14 mouse cellular contexts compared by ENCODE assay signal in genomic region chr7:29214236-29214635, GRCm38 (mm10). TPM values are rescaled to one million over a fixed set of nuclear protein-coding genes. Genes with fewer than 3 reads are reported as not detected.
A peak's percentile ranks its signal among the peaks of the same experiment; 100 is the strongest.
DNase-seq lines count a peak whose midpoint lies in the region; ATAC-seq and TF ChIP-seq lines count a peak whose summit lies in the region.
"Had no signal": no experiment of that assay in that cellular context is flagged by ENCODE, and none has a peak within 500 bp of the region (broad histone marks: within the 10 kb centered on the region; RNA-seq: fewer than 3 reads in every experiment).

No protein-coding gene starts in this region.

- intact Hi-C loops in left cerebral cortex, postnatal 14 days (cut with DNase I): no loop called here

- H3K27me3 ChIP-seq in kidney, embryonic 15.5 days: no peaks in the 10 kb centered on the region
- no peaks in the 10 kb centered on the region for H3K27me3 ChIP-seq in kidney, embryonic 14.5 days (ENCODE audit: control insufficient read depth, insufficient read depth, low read length)
- H3K27me3 ChIP-seq in embryonic facial prominence, embryonic 13.5 days: peaks cover 11% of the 10 kb centered on the region
- no peaks in the 10 kb centered on the region for H3K27me3 ChIP-seq in limb, embryonic 14.5 days (ENCODE audit: control insufficient read depth, insufficient read depth, low read length)

- H3K9me3 ChIP-seq in kidney, embryonic 15.5 days (replicated peaks): peaks cover 9% of the 10 kb centered on the region; the same call in 1 of the 2 replicates
- peaks cover 3% of the 10 kb centered on the region; the same call in 1 of the 2 replicates for H3K9me3 ChIP-seq in kidney, embryonic 14.5 days (ENCODE audit: control insufficient read depth, low read length)
- H3K9me3 ChIP-seq in embryonic facial prominence, embryonic 13.5 days: peaks cover 2% of the 10 kb centered on the region; the same call in 1 of the 2 replicates
- H3K9me3 ChIP-seq in limb, embryonic 14.5 days (ENCODE audit: control insufficient read depth, low read length): no peaks in the 10 kb centered on the region

- H3K4me2 ChIP-seq in kidney, embryonic 15.5 days: peak overlapping the region; percentile 66
- no peak overlapping the region for H3K4me2 ChIP-seq in kidney, embryonic 14.5 days (replicated peaks; ENCODE audit: low read depth, low read length)
- peak overlapping the region; percentile 54; the same call in 1 of the 2 replicates for H3K4me2 ChIP-seq in embryonic facial prominence, embryonic 13.5 days
- H3K4me2 ChIP-seq in limb, embryonic 14.5 days (replicated peaks; ENCODE audit: low read depth, low read length, severe bottlenecking): peak overlapping the region; percentile 40; the same call in 1 of the 2 replicates

- peaks cover 25% of the 10 kb centered on the region for H3K4me1 ChIP-seq in kidney, embryonic 15.5 days
- no peaks in the 10 kb centered on the region for H3K4me1 ChIP-seq in kidney, embryonic 14.5 days (ENCODE audit: control insufficient read depth, insufficient read depth, low read length)
- peaks cover 16% of the 10 kb centered on the region; the same call in 1 of the 2 replicates for H3K4me1 ChIP-seq in embryonic facial prominence, embryonic 13.5 days
- H3K4me1 ChIP-seq in limb, embryonic 14.5 days (ENCODE audit: control insufficient read depth, insufficient read depth, low read length): no peaks in the 10 kb centered on the region

- no peaks in the 10 kb centered on the region; the same call in 1 of the 2 replicates for H3K36me3 ChIP-seq in kidney, embryonic 15.5 days
- H3K36me3 ChIP-seq in kidney, embryonic 14.5 days (ENCODE audit: control insufficient read depth, insufficient read depth, low read length): no peaks in the 10 kb centered on the region
- no peaks in the 10 kb centered on the region; the same call in 1 of the 2 replicates for H3K36me3 ChIP-seq in embryonic facial prominence, embryonic 13.5 days
- no peaks in the 10 kb centered on the region for H3K36me3 ChIP-seq in limb, embryonic 14.5 days (ENCODE audit: control insufficient read depth, insufficient read depth, low read length)

- peak; percentile 36 for DNase-seq in R1 (ENCODE audit: low read depth, low spot score)
- no peak for DNase-seq in limb, embryonic 14.5 days (ENCODE audit: low spot score)
- no peak for DNase-seq in left cerebral cortex, adult 9 months (ENCODE audit: low spot score in 2 of 2)
- no peak for DNase-seq in left cerebral cortex, postnatal 14 days (ENCODE audit: low spot score in 2 of 2)
- DNase-seq: heart, adult 18-20 months; heart, postnatal 14 days had no signal

- WGBS in kidney, embryonic 15.5 days: 63% methylated on average over 2 of the region's 2 CpGs
- 46% methylated on average over 2 of the region's 2 CpGs for WGBS in kidney, embryonic 14.5 days
- 75% methylated on average over 2 of the region's 2 CpGs for WGBS in embryonic facial prominence, embryonic 13.5 days
- 79% methylated on average over 2 of the region's 2 CpGs for WGBS in limb, embryonic 14.5 days

- no peak overlapping the region for H3K4me3 ChIP-seq in kidney, embryonic 15.5 days (replicated peaks)
- H3K4me3 ChIP-seq in kidney, embryonic 14.5 days (ENCODE audit: low read length): no peak overlapping the region
- peak overlapping the region; percentile 28; the same call in 1 of the 2 replicates for H3K4me3 ChIP-seq in embryonic facial prominence, embryonic 13.5 days
- no peak overlapping the region for H3K4me3 ChIP-seq in limb, embryonic 14.5 days (replicated peaks; ENCODE audit: low read length)
- H3K4me3 ChIP-seq: myocyte had no signal

- no peak for TF ChIP-seq POLR2A in limb, embryonic 14.5 days (IDR thresholded peaks at IDR 0.05; ENCODE audit: borderline replicate concordance, extremely low read depth, insufficient read depth, insufficient read length)

- ATAC-seq in kidney, embryonic 15.5 days (replicated peaks; ENCODE audit: low FRiP score): peak; percentile 20; the same call in 1 of the 2 replicates
- ATAC-seq in kidney, embryonic 14.5 days (ENCODE audit: low FRiP score, low TSS enrichment): no peak
- no peak for ATAC-seq in embryonic facial prominence, embryonic 13.5 days (ENCODE audit: insufficient number of reproducible peaks, insufficient read depth, low FRiP score, low TSS enrichment, low read depth)
- ATAC-seq in limb, embryonic 14.5 days (ENCODE audit: low FRiP score, low read depth): no peak
- no peak for ATAC-seq in cerebellum, adult (ENCODE audit: insufficient number of reproducible peaks, low FRiP score, low TSS enrichment)
- ATAC-seq: CD4-positive, CD25-positive, alpha-beta regulatory T cell, adult 4 months; intestine, postnatal 0 days had no signal

- H3K27ac ChIP-seq in kidney, embryonic 15.5 days: peak overlapping the region; percentile 37; the same call in 1 of the 2 replicates
- H3K27ac ChIP-seq in kidney, embryonic 14.5 days (ENCODE audit: low read depth, low read length): no peak overlapping the region
- H3K27ac ChIP-seq in embryonic facial prominence, embryonic 13.5 days: no peak overlapping the region
- H3K27ac ChIP-seq in limb, embryonic 14.5 days (replicated peaks; ENCODE audit: low read depth, low read length): no peak overlapping the region
- H3K27ac ChIP-seq: macrophage had no signal

- no peak overlapping the region for H3K9ac ChIP-seq in kidney, embryonic 15.5 days
- H3K9ac ChIP-seq in kidney, embryonic 14.5 days (ENCODE audit: low read depth, low read length): no peak overlapping the region
- no peak overlapping the region for H3K9ac ChIP-seq in embryonic facial prominence, embryonic 13.5 days
- H3K9ac ChIP-seq in limb, embryonic 14.5 days (ENCODE audit: low read depth, low read length, severe bottlenecking): no peak overlapping the region

RNA-seq across cellular contexts. Expression of gene Catsperg1, which starts 0.4 kb away (rescaled TPM):
- 0.96 and 1.1 TPM in 2 replicates for polyA plus RNA-seq in kidney, embryonic 15.5 days (2015; fragmentation: Nextera tagmentation; extraction: Ambion mirVana)
- 0.61 and 0.97 TPM in 2 replicates for polyA plus RNA-seq in kidney, embryonic 14.5 days (2014; fragmentation: Nextera tagmentation; extraction: Ambion mirVana)
- polyA plus RNA-seq in embryonic facial prominence, embryonic 13.5 days (2015; fragmentation: Nextera tagmentation; extraction: Ambion mirVana): 0.72 and 0.74 TPM in 2 replicates
- polyA plus RNA-seq in limb, embryonic 14.5 days (2012; rRNA removed): 3.1 and 3.4 TPM in 2 replicates
- 0.84 and 0.87 TPM in 2 replicates for polyA plus RNA-seq in limb, embryonic 14.5 days (2014; fragmentation: Nextera tagmentation; extraction: Ambion mirVana)
- 1 to 10 TPM; 1.3 to 1.5 TPM for total RNA-seq in left cerebral cortex, postnatal 14 days (2021)
- polyA plus RNA-seq: myocyte had no signal

RNA-seq across cellular contexts. Expression of gene Kcnk6, which starts 18.1 kb away (rescaled TPM):
- 1.6 and 1.7 TPM in 2 replicates for polyA plus RNA-seq in kidney, embryonic 15.5 days (2015; fragmentation: Nextera tagmentation; extraction: Ambion mirVana)
- 0.62 and 1.0 TPM in 2 replicates for polyA plus RNA-seq in kidney, embryonic 14.5 days (2014; fragmentation: Nextera tagmentation; extraction: Ambion mirVana)
- polyA plus RNA-seq in embryonic facial prominence, embryonic 13.5 days (2015; fragmentation: Nextera tagmentation; extraction: Ambion mirVana): 1.4 and 1.8 TPM in 2 replicates
- 11.4 and 19.2 TPM in 2 replicates for polyA plus RNA-seq in limb, embryonic 14.5 days (2012; rRNA removed)
- polyA plus RNA-seq in limb, embryonic 14.5 days (2014; fragmentation: Nextera tagmentation; extraction: Ambion mirVana): 1.6 and 2.2 TPM in 2 replicates
- 1 to 10 TPM; 3.0 to 3.5 TPM for total RNA-seq in left cerebral cortex, postnatal 14 days (2021)

RNA-seq across cellular contexts. Expression of gene Yif1b, which starts 23.9 kb away (rescaled TPM):
- polyA plus RNA-seq in kidney, embryonic 15.5 days (2015; fragmentation: Nextera tagmentation; extraction: Ambion mirVana): 122 and 123 TPM in 2 replicates
- polyA plus RNA-seq in kidney, embryonic 14.5 days (2014; fragmentation: Nextera tagmentation; extraction: Ambion mirVana): 120 and 132 TPM in 2 replicates
- 110 and 111 TPM in 2 replicates for polyA plus RNA-seq in embryonic facial prominence, embryonic 13.5 days (2015; fragmentation: Nextera tagmentation; extraction: Ambion mirVana)
- polyA plus RNA-seq in limb, embryonic 14.5 days (2012; rRNA removed): 107 and 150 TPM in 2 replicates
- polyA plus RNA-seq in limb, embryonic 14.5 days (2014; fragmentation: Nextera tagmentation; extraction: Ambion mirVana): 130 and 139 TPM in 2 replicates
- 10 to 100 TPM; 48.4 to 50.9 TPM for total RNA-seq in left cerebral cortex, postnatal 14 days (2021)

RNA-seq across cellular contexts. Expression of gene Psmd8, which starts 33.7 kb away (rescaled TPM):
- 263 and 266 TPM in 2 replicates for polyA plus RNA-seq in kidney, embryonic 15.5 days (2015; fragmentation: Nextera tagmentation; extraction: Ambion mirVana)
- 281 and 283 TPM in 2 replicates for polyA plus RNA-seq in kidney, embryonic 14.5 days (2014; fragmentation: Nextera tagmentation; extraction: Ambion mirVana)
- polyA plus RNA-seq in embryonic facial prominence, embryonic 13.5 days (2015; fragmentation: Nextera tagmentation; extraction: Ambion mirVana): 252 and 273 TPM in 2 replicates
- polyA plus RNA-seq in limb, embryonic 14.5 days (2012; rRNA removed): 216 and 233 TPM in 2 replicates
- 264 and 268 TPM in 2 replicates for polyA plus RNA-seq in limb, embryonic 14.5 days (2014; fragmentation: Nextera tagmentation; extraction: Ambion mirVana)
- 100 to 1,000 TPM; 161 to 165 TPM for total RNA-seq in left cerebral cortex, postnatal 14 days (2021)

RNA-seq across cellular contexts. Expression of gene 2200002D01Rik, which starts 34.0 kb away (rescaled TPM):
- polyA plus RNA-seq in kidney, embryonic 15.5 days (2015; fragmentation: Nextera tagmentation; extraction: Ambion mirVana): 7.6 and 11.2 TPM in 2 replicates
- polyA plus RNA-seq in kidney, embryonic 14.5 days (2014; fragmentation: Nextera tagmentation; extraction: Ambion mirVana): 5.2 and 8.3 TPM in 2 replicates
- 2.2 and 4.4 TPM in 2 replicates for polyA plus RNA-seq in embryonic facial prominence, embryonic 13.5 days (2015; fragmentation: Nextera tagmentation; extraction: Ambion mirVana)
- polyA plus RNA-seq in limb, embryonic 14.5 days (2012; rRNA removed): 0.32 and 0.92 TPM in 2 replicates
- polyA plus RNA-seq in limb, embryonic 14.5 days (2014; fragmentation: Nextera tagmentation; extraction: Ambion mirVana): 1.2 and 3.0 TPM in 2 replicates
- total RNA-seq in left cerebral cortex, postnatal 14 days (2021): not detected
- polyA plus RNA-seq: macrophage had no signal
